Mouse (Mus musculus) c-Kit-positive CD71-positive TER-119-positive erythroid progenitor cells, embryonic 14.5 days (primary cell): ENCODE results near the gene Fut2.

ENCODE experiments used
- DNase-seq: peaks from one replicate; pipeline ENCODE4 v3.0.0-alpha.2; 2013; ENCODE audit warnings: low spot score

Fut2 gene

GRCm38 (mm10) chr7:45666161-45666560 lies at the start of gene Fut2:
Gene Fut2, minus strand, starts transcription at chr7:45666394.
- DNase-seq = no peak

- peak; percentile 93 for DNase-seq
These were observed 49.0 kb upstream of the Fut2 start, which contains the start of gene Rpl18 for GRCm38 (mm10) chr7:45715090-45715708. Gene Rpl18, plus strand, starts transcription at chr7:45715457.

- peak; percentile 57 for DNase-seq
These were observed 48.5 kb upstream of the Fut2 start for GRCm38 (mm10) chr7:45714630-45715089.

DNA sequence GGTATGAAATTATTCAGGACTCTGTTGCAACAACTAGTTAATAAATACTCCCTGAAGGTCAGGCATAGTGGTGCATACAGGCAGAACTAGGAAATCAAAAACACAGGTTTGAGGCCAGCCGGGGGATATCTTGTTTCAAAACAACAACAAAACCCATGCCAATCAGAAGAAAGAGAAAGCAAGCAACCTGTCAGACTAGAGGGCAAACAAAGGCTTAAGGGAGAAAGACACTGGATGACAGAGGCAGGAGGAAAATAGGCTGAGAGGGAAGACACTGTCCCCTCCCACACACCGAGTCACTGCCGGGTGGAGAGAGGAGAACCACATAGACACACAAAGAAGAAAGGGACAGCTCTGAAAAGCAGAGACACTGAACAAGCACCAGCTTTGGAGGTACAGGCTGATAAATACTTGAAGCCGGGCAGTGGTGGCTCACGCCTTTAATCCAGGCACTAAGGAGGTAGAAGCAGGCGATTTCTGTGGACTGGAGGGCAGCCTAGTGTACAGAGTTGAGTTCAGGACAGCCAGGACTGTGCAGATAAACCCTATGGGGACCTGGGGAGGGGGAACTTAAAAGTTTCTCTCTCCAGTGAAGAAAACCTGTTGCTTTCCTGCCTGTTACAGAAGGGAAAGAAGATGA lies 47.8 kb upstream of the Fut2 start:
- DNase-seq = no peak

DNA sequence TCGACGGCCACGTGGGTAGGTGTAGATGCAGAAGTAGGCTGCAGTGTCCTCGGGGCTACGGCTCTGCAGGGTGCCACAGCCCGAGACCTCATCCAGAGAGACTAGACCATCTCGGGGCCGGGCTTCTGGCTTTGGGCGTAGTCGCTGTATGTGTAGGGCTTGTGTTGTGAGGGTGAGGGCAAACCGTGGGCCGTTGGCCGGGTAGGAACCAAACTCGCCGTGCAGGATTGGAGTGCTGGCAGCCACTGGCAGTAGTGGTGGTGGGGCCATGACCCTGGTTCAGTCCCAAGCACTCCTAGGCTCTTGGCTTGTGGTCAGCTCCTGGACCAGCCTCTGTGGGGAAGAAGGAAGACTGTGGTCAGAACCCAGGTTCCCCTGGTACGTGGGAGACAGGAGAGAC lies 47.2 kb upstream of the Fut2 start:
- no peak for DNase-seq

DNA sequence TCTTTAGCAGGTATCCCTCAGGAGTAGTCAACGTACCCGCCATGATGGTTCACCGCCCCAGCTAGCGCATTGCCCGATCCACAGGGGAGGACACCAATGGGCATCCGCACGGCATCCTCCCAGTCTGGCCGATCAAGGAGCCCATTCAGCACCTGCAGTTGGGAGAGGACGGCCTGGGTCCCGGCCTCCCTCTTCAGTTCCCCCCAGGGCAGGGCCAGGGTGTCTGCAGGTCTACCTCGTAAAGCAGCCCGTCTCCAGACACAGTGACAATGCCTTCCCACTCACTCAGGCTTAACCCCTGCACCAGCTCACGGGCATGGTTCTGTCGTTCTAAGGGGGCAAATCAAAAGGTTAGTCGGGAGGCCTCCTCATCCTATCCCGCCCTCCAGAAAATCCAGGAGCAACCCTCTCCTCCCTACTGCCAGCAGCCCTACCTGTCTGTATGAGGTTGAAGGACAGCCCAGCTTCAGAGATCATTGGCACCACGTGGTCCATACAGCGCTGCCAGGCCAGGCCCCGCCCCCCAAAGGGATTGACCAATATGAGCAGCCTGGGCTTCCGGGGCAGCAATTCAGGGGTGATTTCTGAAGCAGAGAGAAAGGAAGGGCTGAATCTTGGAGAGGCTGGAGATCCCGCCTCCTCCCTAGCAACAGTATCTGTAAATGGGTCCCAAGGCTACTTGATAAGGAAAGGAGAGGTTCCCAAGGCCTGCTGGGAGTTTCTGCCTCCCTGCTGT lies 46.0 kb upstream of the Fut2 start:
- DNase-seq = no peak

- no peak for DNase-seq
These were observed 45.3 kb upstream of the Fut2 start for GRCm38 (mm10) chr7:45711316-45712021.

DNA sequence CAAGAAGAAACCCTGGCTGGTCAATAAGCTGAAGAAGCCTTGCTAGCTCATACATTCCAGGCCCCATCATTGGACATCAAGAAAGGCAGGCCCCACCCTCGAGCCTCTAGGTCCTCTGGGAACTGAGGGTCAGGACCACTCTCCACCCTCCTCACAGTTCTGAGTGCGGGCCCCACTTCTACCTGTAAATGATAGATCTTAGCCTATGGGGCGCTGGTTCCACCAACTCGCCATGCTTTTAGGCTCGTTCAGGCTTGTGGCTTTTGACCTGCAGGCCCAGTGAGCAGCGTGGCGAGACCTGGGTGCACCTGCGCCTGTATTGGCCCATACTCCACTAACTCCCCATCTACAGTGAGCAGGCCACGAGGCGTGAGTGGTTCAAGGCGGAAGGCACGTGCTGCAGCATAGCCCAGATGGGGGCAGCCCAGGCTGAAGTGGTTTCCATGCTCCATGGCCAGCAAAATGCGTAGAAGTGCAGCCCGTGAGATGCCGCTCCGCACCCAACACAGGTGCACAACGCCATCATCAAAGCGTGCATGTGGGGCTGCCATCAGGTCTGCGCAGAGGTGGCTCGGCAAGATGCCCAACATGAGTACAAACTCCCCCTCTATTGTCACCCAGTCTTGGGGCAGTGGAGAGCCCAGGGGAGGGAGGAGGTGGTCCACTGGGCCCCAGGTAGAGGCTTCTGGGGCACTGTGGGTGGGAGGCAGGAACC lies 44.4 kb upstream of the Fut2 start:
- no peak for DNase-seq

DNA sequence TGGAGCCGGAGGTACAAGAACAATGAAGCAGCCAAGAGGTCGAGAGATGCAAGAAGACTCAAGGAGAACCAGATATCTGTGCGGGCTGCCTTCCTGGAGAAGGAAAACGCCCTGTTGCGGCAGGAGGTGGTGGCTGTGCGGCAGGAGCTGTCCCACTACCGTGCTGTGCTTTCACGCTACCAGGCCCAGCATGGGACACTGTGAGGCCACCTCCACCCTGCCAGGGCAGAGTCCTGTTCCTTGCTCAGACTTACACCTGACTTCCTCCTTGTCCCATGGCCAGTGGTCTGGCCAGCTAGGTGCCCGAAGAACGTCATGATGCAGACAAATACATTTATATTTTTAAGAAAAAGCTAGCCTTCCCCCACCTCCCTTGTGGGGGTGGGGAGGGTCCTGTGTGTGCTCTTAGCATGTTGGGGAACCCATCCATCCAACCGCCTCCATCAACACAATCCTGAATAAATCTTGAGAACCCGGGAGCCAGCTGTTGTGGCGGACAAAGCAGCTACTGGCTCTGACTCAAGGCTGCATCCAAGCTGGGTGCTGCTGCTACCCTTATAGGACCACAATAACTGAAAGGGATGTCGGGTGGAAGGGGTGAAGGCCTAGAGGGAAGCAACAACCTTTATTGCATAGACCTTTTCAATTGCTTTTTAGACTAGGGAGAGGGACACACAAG lies 43.6 kb upstream of the Fut2 start:
- no peak for DNase-seq

- no peak for DNase-seq
These were observed 42.8 kb upstream of the Fut2 start for GRCm38 (mm10) chr7:45709036-45709435.

GRCm38 (mm10) chr7:45708221-45708761 lies 42.1 kb upstream of the Fut2 start:
- DNase-seq = no peak

DNA sequence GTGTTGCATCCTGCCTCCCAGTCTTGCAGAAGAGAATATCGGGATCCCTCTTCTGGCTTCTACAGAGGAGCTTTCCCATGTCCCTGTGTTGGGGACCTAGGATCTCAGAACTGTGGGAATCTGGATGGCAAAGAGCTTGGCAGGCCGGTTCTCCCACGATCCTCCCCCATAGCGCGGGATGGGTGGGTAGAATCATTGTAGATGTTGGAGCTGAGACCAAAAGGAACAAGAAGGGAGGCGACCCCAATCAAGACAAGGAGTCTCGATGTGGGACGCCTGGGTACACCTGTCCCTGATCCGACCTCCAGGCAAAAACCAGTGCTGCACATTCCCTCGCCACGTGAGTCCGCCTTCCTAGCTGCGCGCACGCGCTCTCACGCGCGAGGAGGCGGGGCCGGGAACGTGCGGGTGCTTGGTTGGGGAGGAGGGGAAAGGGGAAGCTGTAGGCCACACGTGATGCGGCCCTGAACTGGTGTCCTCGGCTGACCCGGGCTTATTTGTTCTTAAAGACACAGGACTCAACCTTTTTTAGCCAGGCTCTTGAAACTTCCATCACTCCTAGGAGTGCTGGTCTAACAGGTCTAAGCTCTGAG lies 41.3 kb upstream of the Fut2 start:
- DNase-seq = peak; percentile 68

- peak; percentile 72 for DNase-seq
These were observed 40.6 kb upstream of the Fut2 start for GRCm38 (mm10) chr7:45706721-45707241.

- no peak for DNase-seq
These were observed 39.7 kb upstream of the Fut2 start for GRCm38 (mm10) chr7:45705873-45706281.

DNA sequence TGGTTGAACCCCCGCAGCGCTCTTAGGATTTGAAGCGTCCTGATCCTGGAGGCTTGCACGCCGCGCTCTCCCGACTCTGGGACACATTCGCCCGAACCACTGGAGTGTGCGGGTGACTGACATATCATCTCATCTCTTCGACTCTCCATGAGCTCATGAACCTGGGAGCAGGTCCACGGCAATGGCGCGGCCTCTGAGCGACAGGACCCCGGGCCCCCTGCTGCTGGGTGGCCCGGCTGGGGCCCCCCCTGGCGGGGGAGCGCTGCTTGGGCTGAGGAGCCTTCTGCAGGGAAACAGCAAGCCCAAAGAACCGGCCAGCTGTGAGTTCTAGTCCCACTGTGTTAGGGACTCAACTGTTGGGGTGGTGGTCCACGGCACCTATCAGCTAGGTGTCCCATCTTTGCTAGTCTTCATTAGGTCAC lies 39.3 kb upstream of the Fut2 start:
- DNase-seq = no peak

- DNase-seq = peak; percentile 91
These were observed 38.7 kb upstream of the Fut2 start, which contains the start of gene Dbp for GRCm38 (mm10) chr7:45704730-45705442. Gene Dbp, plus strand, starts transcription at chr7:45705088.

GRCm38 (mm10) chr7:45704046-45704559 lies 37.9 kb upstream of the Fut2 start:
- peak; percentile 74 for DNase-seq

DNA sequence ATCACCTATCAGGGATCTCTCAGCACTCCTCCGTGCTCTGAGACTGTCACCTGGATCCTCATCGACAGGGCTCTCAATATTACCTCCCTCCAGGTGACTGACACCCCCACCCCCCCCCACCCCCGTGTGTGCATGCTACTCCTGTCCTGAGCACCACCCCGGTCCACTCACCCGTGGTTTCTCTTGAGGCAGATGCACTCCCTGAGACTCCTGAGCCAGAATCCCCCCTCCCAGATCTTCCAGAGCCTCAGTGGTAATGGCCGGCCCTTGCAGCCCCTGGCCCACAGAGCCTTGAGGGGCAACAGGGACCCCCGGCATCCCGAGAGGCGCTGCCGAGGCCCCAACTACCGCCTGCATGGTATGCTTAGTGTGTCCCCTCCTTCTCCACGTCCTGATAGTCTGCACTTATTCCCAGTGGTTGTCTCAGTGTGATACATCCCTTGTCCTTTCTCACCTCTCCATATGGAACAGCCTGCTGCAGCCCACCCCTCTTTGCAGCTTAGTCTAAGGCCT lies 37.4 kb upstream of the Fut2 start:
- no peak for DNase-seq
